Mouse (Mus musculus) liver, postnatal 0 days (tissue): ENCODE data around the gene Rgs11. TPM values are rescaled to one million over a fixed set of nuclear protein-coding genes. Genes with fewer than 3 reads are reported as not detected.
"Not testable (repeated sequence)": the region's sequence is repeated elsewhere in the genome, so short reads cannot be mapped to it uniquely, and the experiment has no call there.

Experiments used
- ATAC-seq: fragments of 200-750 bp; cut with Nextera tagmentation; 2 replicates; pipeline ENCODE4 v1.8.0; 2017; ENCODE audit warnings: mild to moderate bottlenecking, moderate library complexity
- DNase-seq: peaks from one replicate; pipeline ENCODE4 v3.0.0-alpha.2; 2016
- H3K27ac ChIP-seq: fragments of 300-500 bp; sonication (generic); 2 replicates; pipeline ENCODE4 v1.5.1; 2014; ENCODE audit warnings: antibody characterized with exemption, moderate library complexity, mild to moderate bottlenecking, low read depth
- H3K27me3 ChIP-seq: fragments of 300-500 bp; sonication (generic); 2 replicates; pipeline ENCODE4 v1.6.1; 2014; ENCODE audit warnings: low read length, control low read depth, mixed read lengths; ENCODE audit not compliant: insufficient read depth
- H3K36me3 ChIP-seq: fragments of 300-500 bp; sonication (generic); replicated peaks from 2 replicates; pipeline ENCODE4 v1.6.1; 2014; ENCODE audit warnings: mild to moderate bottlenecking, control low read depth, low read length, moderate library complexity, mixed read lengths; ENCODE audit not compliant: insufficient read depth
- H3K4me1 ChIP-seq: fragments of 300-500 bp; sonication (generic); 2 replicates; pipeline ENCODE4 v1.6.1; 2014; ENCODE audit warnings: antibody characterized with exemption, mild to moderate bottlenecking, control low read depth; ENCODE audit not compliant: insufficient read depth
- H3K4me2 ChIP-seq: fragments of 300-500 bp; sonication (generic); 2 replicates; pipeline ENCODE4 v1.6.1; 2014; ENCODE audit warnings: low read depth, mild to moderate bottlenecking, low read length, moderate library complexity, mixed read lengths
- H3K4me3 ChIP-seq: fragments of 300-500 bp; sonication (generic); 2 replicates; pipeline ENCODE4 v1.5.1; 2014; ENCODE audit warnings: low read depth, low read length
- H3K9ac ChIP-seq: fragments of 300-500 bp; sonication (generic); replicated peaks from 2 replicates; pipeline ENCODE4 v1.6.1; 2014; ENCODE audit warnings: mild to moderate bottlenecking, moderate library complexity
- H3K9me3 ChIP-seq: fragments of 300-500 bp; sonication (generic); 2 replicates; pipeline ENCODE4 v1.6.1; 2016; ENCODE audit warnings: mild to moderate bottlenecking, control low read depth, low read length, mixed read lengths
- CTCF ChIP-seq: sonication (generic); IDR thresholded peaks from 2 replicates; pipeline ENCODE4 v1.5.1; 2016; ENCODE audit warnings: antibody characterized with exemption, low read depth
- EP300 ChIP-seq: IDR thresholded peaks from 2 replicates; pipeline ENCODE4 v1.6.1; 2016; ENCODE audit warnings: antibody characterized with exemption, low read depth, mild to moderate bottlenecking
- WGBS: fragments of 180-500 bp; shearing (Covaris S2); extraction: QIAGEN DNeasy Blood & Tissue Kit; methylation state at CpG from one replicate; pipeline ENCODE4 v1.1.7; 2014; ENCODE audit not compliant: insufficient replicate concordance; 5-methylcytosine and 5-hydroxymethylcytosine counted together
- polyA plus RNA-seq: library from polyadenylated mRNA; unstranded; fragments of >200 nt; fragmentation: Nextera tagmentation; extraction: Ambion mirVana; gene quantifications from 2 replicates; pipeline ENCODE4 v1.2.1, GENCODE M21; 2015

Rgs11 gene
- polyA plus RNA-seq = 0.21 TPM in 1 of 2 replicates, not detected in the other

DNA sequence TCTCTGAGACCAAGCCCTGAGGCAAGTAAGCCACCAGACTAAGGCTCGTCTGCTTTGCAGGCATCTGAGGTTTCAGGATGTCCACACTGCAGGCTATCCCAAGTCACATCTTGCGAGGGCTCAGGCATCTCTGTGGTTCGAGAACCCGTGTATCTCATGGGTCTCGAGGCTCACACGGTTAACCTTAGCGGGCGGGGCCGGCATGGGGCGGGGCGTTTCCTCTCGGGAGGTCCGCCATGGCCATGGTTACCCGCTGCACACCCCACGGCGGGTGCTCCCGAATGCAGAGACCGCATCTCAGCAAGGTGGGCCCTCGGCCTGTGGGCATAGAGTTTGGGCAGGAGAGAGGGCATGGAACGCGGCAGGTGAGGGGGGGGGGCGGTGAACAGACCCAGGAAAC, at the start of gene Rgs11:
Rgs11 (plus strand) TSS at position 215 of the 400 bp plus-strand sequence.
- TF ChIP-seq CTCF = no peak
- TF ChIP-seq EP300 = no peak
- Histone ChIP-seq H3K27ac (no peak within 1 kb of the TSS), H3K4me3 (peak within 1 kb of the TSS; percentile 49), H3K9ac (peak within 1 kb of the TSS; percentile 26; the same call in 1 of the 2 replicates), H3K4me1 (peaks cover 26% of the 10 kb centered on the region), H3K36me3 (no peaks in the 10 kb centered on the region; the same call in 1 of the 2 replicates), H3K4me2 (peak within 1 kb of the TSS; percentile 83), H3K9me3 (no peaks in the 10 kb centered on the region), H3K27me3 (peaks cover 44% of the 10 kb centered on the region)
- peak; percentile 52 for DNase-seq
- ATAC-seq = no peak
- WGBS = under 1% methylated on average over 22 of the region's 22 CpGs

DNA sequence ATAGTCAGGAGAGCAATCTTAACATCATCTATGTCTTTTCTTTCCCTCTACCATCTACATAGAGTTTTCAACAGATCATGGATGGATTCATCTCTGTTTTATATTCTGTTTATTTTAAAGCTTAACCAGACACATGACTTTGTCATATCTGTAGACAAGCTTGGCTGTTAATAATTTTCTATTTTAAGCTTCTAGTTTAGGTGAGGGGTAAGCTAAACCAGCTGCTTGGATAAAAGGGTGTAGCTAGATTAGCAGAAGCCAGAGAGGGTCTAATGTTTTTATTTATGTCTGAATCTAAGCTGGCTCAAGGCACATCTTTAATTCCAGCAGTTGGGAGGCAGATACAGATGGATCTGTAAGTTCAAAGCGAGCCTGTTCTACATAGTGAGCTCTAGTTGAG, 40.0 kb upstream of the Rgs11 start:
- no peak overlapping the region for H3K4me3 ChIP-seq
- H3K4me1 ChIP-seq = no peaks in the 10 kb centered on the region
- no peaks in the 10 kb centered on the region for H3K9me3 ChIP-seq
- no peaks in the 10 kb centered on the region for H3K27me3 ChIP-seq
- WGBS = 85% methylated on average over 1 of the region's 1 CpGs
- TF ChIP-seq EP300 (no peak), CTCF (no peak)
- no peak overlapping the region for H3K27ac ChIP-seq
- DNase-seq (no peak), ATAC-seq (no peak)
- no peaks in the 10 kb centered on the region for H3K36me3 ChIP-seq
- H3K4me2 ChIP-seq = no peak overlapping the region
- no peak overlapping the region for H3K9ac ChIP-seq

DNA sequence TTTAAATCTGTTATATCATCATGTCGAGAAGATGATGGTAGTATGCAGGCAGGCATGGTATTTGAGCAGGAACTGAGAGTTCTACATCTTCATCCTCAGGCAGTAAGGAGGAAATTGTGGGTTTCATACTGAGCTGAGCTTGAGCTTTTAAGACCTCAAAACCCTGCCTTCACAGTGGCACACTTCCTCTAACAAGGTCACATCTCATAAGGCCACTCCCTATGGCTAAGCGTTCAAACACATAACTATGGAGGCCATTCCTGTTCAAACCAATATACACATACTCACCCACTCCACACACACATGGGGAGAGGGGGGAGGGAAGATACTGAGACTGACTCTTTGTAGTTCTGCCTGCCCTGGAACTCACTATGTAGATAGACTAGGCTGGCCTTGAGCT, 34.7 kb upstream of the Rgs11 start:
- Histone ChIP-seq H3K4me2 (no peak overlapping the region), H3K27me3 (no peaks in the 10 kb centered on the region), H3K27ac (no peak overlapping the region), H3K4me1 (no peaks in the 10 kb centered on the region), H3K9me3 (no peaks in the 10 kb centered on the region), H3K9ac (no peak overlapping the region), H3K36me3 (no peaks in the 10 kb centered on the region), H3K4me3 (no peak overlapping the region)
- DNase-seq (no peak), ATAC-seq (peak; percentile 36; the same call in 1 of the 2 replicates)
- 30% methylated on average over 2 of the region's 2 CpGs for WGBS
- TF ChIP-seq EP300 (no peak), CTCF (no peak)

DNA sequence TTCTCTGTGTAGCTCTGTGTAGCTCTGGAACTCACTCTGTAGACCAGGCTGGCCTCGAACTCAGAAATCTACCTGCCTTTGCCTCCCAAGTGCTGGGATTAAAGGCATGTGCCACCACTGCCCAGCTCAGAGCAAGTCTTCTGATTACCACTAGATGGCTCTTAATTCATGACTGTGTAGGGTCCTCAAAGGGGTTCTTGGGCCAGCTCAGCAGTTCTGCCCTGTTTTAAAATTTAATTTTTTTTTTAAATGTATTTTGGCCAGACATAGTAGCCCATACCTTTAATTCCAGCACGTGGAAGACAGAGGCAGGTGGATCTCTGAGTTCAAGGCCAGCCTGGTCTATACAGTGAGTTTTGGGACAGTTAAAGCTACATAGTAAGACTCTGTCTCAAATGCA, 27.5 kb upstream of the Rgs11 start:
- not testable (repeated sequence) for H3K9ac ChIP-seq, H3K4me2 ChIP-seq, H3K4me1 ChIP-seq, H3K9me3 ChIP-seq, H3K27me3 ChIP-seq, H3K27ac ChIP-seq, H3K4me3 ChIP-seq, DNase-seq, ATAC-seq
- TF ChIP-seq CTCF = peak; percentile 28
- 71% methylated on average over 2 of the region's 2 CpGs for WGBS
- peaks cover 16% of the 10 kb centered on the region; the same call in 1 of the 2 replicates for H3K36me3 ChIP-seq

DNA sequence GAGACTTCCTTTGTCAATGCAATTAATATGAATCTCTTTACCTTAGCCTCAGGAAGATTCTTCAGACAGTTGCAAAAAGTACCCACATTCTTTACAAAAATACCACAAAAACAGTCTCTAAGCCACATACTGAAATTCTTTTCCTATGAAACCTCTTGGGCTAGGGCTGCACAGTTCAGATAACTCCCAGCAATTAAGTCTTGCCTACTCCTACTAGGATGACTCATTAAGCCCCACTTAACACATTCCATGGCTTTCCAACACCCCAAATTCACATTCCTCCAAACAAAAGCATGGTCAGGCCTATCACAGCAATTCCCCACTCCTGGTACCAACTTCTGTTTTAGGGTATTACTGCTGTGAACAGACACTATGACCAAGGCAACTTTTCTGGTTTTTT, 24.1 kb upstream of the Rgs11 start:
- Histone ChIP-seq H3K4me1 (no peaks in the 10 kb centered on the region), H3K27ac (no peak overlapping the region), H3K9me3 (no peaks in the 10 kb centered on the region), H3K36me3 (peaks cover 28% of the 10 kb centered on the region; the same call in 1 of the 2 replicates), H3K4me3 (no peak overlapping the region), H3K9ac (no peak overlapping the region), H3K27me3 (no peaks in the 10 kb centered on the region), H3K4me2 (no peak overlapping the region)
- ATAC-seq (no peak), DNase-seq (no peak)
- TF ChIP-seq EP300 (no peak), CTCF (no peak)

DNA sequence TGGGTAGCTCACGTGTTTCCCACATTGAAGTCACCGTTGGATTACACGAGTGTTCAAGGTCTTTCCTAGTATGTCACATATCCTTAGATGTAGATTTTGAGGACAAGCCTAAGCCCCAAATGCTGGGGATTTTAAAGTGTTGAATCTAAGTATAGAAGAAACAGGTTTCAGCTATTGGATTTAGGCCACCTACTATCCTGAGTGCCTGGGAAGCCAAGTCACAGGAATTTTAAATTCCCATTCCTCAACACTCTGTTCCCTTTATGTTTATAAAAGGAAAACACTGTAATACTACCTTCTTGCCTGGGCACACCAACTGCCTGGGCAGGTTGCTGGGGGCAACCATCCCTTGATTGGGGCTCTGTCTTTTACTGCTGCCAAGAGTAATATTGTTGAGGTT, 21.6 kb upstream of the Rgs11 start:
- Histone ChIP-seq H3K27ac (no peak overlapping the region), H3K9me3 (no peaks in the 10 kb centered on the region), H3K4me2 (no peak overlapping the region), H3K4me1 (no peaks in the 10 kb centered on the region), H3K9ac (no peak overlapping the region), H3K36me3 (peaks cover 33% of the 10 kb centered on the region), H3K27me3 (no peaks in the 10 kb centered on the region), H3K4me3 (no peak overlapping the region)
- 93% methylated on average over 3 of the region's 3 CpGs for WGBS
- DNase-seq (no peak), ATAC-seq (no peak)
- TF ChIP-seq CTCF (no peak), EP300 (no peak)

DNA sequence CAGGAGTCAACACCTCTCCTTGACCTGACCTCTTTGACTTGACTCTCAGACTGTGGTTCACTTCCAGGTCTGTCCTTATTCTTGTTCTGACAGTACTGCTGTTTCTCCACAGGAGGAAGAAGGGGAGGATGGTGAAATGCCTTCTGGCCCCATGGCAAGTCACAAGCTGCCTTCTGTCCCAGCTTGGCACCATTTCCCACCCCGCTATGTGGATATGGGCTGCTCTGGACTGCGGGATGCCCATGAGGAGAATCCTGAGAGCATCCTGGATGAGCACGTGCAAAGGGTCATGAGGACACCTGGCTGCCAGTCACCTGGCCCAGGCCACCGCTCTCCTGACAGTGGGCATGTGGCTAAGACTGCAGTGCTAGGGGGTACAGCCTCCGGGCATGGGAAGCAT, 15.2 kb upstream of the Rgs11 start:
- Histone ChIP-seq H3K4me3 (no peak overlapping the region), H3K36me3 (peaks cover 67% of the 10 kb centered on the region)
- WGBS = 94% methylated on average over 5 of the region's 5 CpGs

More for the DNA sequence above, 15.2 kb upstream of the Rgs11 start:
- DNase-seq (no peak), ATAC-seq (no peak)
- TF ChIP-seq CTCF (no peak), EP300 (no peak)
- H3K27ac ChIP-seq = no peak overlapping the region
- no peak overlapping the region for H3K9ac ChIP-seq
- no peaks in the 10 kb centered on the region for H3K4me1 ChIP-seq
- H3K4me2 ChIP-seq = no peak overlapping the region
- H3K9me3 ChIP-seq = no peaks in the 10 kb centered on the region
- H3K27me3 ChIP-seq = no peaks in the 10 kb centered on the region
